Mouse (Mus musculus) C2C12 (cell line): ENCODE results near the gene Agap3. TPM values are rescaled to one million over a fixed set of nuclear protein-coding genes. Genes with fewer than 3 reads are reported as not detected.

Source experiments
- H3K27me3 ChIP-seq: one replicate; pipeline ENCODE4 v1.6.1; 2011; ENCODE audit not compliant: control insufficient read depth, insufficient read depth, insufficient read length
- H3K36me3 ChIP-seq: one replicate; pipeline ENCODE4 v1.6.1; 2011; ENCODE audit not compliant: control insufficient read depth, insufficient read depth
- H3K4me3 ChIP-seq: one replicate; pipeline ENCODE4 v1.5.1; 2011; ENCODE audit warnings: mild to moderate bottlenecking, control low read depth; ENCODE audit not compliant: poor library complexity, insufficient read depth, severe bottlenecking
- H3K79me2 ChIP-seq: one replicate; pipeline ENCODE4 v1.6.1; 2011; ENCODE audit not compliant: control insufficient read depth, insufficient read depth
- H3K79me3 ChIP-seq: one replicate; pipeline ENCODE4 v1.6.1; 2011; ENCODE audit warnings: low read depth, control low read depth
- H3ac ChIP-seq: one replicate; pipeline ENCODE3; 2011; ENCODE audit warnings: low read depth; ENCODE audit not compliant: control insufficient read depth, insufficient read length
- CEBPB ChIP-seq: IDR thresholded peaks from one replicate; pipeline ENCODE4 v1.6.1; 2011; ENCODE audit warnings: low read depth, mild to moderate bottlenecking, control low read depth, moderate library complexity
- CTCF ChIP-seq: IDR thresholded peaks from one replicate; pipeline ENCODE4 v1.5.1; 2011; ENCODE audit not compliant: control insufficient read depth, insufficient read depth, insufficient read length
- FOSL1 ChIP-seq: IDR thresholded peaks from one replicate; pipeline ENCODE4 v1.8.0; 2011; ENCODE audit warnings: mild to moderate bottlenecking, low read length; ENCODE audit not compliant: poor library complexity, insufficient read depth, severe bottlenecking
- MAX ChIP-seq: IDR thresholded peaks from one replicate; pipeline ENCODE4 v1.6.1; 2011; ENCODE audit warnings: mild to moderate bottlenecking, control low read depth
- MYOD1 ChIP-seq: IDR thresholded peaks from one replicate; pipeline ENCODE4 v1.6.1; 2011; ENCODE audit warnings: low read depth; ENCODE audit not compliant: control insufficient read depth, insufficient read length
- MYOG ChIP-seq: IDR thresholded peaks from one replicate; pipeline ENCODE4 v1.6.1; 2011; ENCODE audit not compliant: control insufficient read depth, insufficient read length; ENCODE audit errors: extremely low read depth
- USF1 ChIP-seq: IDR thresholded peaks from one replicate; pipeline ENCODE4 v1.6.1; 2011; ENCODE audit warnings: low read depth, mild to moderate bottlenecking, control low read depth, moderate library complexity
- polyA plus RNA-seq: library from polyadenylated mRNA; unstranded; fragments of >200 nt; fragmentation: generic; extraction: Trizol; gene quantifications from one replicate; pipeline ENCODE4 v1.2.1, GENCODE M21; 2012; ENCODE audit warnings: missing spikeins

The Agap3 gene
- polyA plus RNA-seq, 1 experiment = 119 TPM

DNA sequence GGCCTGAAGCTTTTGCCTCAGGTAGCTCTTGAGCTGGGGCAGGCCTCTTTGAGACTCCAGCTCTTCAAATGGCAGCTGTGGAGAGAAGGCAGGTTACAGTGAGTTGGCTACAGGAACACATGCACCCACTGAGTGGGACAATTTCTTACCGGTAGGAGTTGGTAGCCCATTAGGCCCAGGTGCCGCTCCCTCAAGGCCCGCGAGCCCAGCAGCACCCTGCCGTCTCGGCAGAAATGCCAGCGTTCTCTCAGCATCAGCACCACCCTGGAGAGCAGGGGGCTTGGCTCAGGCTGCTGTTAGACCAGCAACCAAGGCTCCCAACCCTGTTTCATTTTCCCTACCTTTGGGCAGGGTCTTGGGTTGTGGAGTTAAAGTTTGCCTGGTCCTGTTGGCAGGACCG lies 10.8 kb upstream of the Agap3 start:
- no peaks in the 10 kb centered on the region for H3K27me3 ChIP-seq
- TF ChIP-seq CEBPB (no peak), MYOG (no peak), MAX (no peak), FOSL1 (no peak)
- peaks cover 22% of the 10 kb centered on the region for H3K79me2 ChIP-seq
- peaks cover 70% of the 10 kb centered on the region for H3K36me3 ChIP-seq
- H3K79me3 ChIP-seq = peaks cover 8% of the 10 kb centered on the region
- no peak overlapping the region for H3ac ChIP-seq
- H3K4me3 ChIP-seq = no peak overlapping the region

DNA sequence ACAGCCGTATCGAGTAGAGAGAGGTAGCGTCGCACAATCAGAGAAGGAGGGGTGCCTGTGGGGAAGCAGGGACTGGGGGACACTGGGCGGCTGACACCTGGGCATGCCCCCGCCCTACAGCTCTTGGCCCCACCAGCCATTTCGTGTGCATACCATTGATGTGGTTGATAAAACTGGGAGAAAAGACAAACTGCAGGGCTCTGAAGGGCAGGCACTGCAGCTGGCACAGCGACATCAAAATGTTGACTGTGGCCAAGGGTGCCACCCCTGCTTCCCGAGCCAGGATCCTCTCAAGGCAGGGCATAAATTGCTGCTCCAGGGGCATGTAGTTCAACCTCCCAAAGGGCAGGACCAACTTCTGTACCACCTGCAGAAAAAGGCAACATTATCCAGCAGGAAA lies 9.9 kb upstream of the Agap3 start:
- no peak overlapping the region for H3ac ChIP-seq
- no peaks in the 10 kb centered on the region for H3K27me3 ChIP-seq
- H3K79me2 ChIP-seq = peaks cover 22% of the 10 kb centered on the region
- H3K4me3 ChIP-seq = no peak overlapping the region
- TF ChIP-seq MAX = no peak
- no peak for TF ChIP-seq CTCF
- no peak for TF ChIP-seq USF1
- TF ChIP-seq FOSL1 = no peak
- TF ChIP-seq CEBPB = no peak
- no peak for TF ChIP-seq MYOG
- TF ChIP-seq MYOD1 = no peak
- peaks cover 62% of the 10 kb centered on the region for H3K36me3 ChIP-seq
- H3K79me3 ChIP-seq = peaks cover 8% of the 10 kb centered on the region

DNA sequence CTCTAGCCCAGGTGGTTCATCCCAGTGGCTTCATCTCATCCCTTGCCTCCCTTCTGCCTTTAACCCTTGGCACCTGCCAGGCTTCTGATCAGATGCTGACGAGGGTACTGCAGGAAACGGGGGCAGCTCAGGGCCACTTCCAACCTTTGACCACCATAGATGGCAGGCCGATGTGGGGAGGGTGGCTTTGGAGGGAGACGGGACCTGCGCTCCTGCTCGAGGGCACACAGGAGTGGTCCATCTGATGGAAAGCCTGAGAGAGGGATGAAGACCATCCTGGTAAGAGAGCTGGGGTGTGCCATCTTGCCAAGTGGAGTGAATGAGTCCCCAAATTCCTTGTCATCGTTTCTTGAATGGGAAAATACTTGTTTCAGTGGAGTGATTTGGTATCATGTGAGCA lies 8.8 kb upstream of the Agap3 start:
- H3K4me3 ChIP-seq = no peak overlapping the region
- H3K79me3 ChIP-seq = peaks cover 8% of the 10 kb centered on the region
- peaks cover 50% of the 10 kb centered on the region for H3K36me3 ChIP-seq
- H3ac ChIP-seq = no peak overlapping the region
- H3K79me2 ChIP-seq = peaks cover 22% of the 10 kb centered on the region
- TF ChIP-seq MYOD1 (no peak), MYOG (no peak), MAX (no peak), FOSL1 (no peak), USF1 (no peak), CEBPB (no peak), CTCF (no peak)
- no peaks in the 10 kb centered on the region for H3K27me3 ChIP-seq

DNA sequence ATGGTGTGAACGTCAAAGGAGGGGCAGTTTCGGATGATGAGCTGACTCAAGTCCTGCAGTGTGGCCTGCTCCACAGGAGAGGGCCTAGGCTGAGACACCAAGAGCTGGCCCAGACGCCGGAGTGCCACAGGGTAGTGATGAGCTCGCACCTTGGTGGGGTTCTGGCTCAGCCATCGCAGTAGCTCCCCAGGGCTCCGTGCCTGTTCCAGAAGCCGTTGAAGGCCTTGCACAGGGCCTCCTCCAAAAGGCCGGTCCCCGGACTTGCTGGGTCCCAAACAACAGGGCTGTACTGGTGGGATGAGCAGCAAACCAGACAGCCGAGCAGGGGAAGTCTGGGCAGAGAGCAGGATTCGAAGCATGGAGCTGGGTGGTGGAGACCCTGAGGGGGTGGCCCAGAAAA lies 8.1 kb upstream of the Agap3 start:
- peaks cover 43% of the 10 kb centered on the region for H3K36me3 ChIP-seq
- peak overlapping the region; percentile 75 for H3K4me3 ChIP-seq
- peak overlapping the region; percentile 41 for H3ac ChIP-seq
- H3K79me2 ChIP-seq = peaks cover 22% of the 10 kb centered on the region
- TF ChIP-seq CTCF = no peak
- no peak for TF ChIP-seq MYOD1
- TF ChIP-seq CEBPB = no peak
- TF ChIP-seq MYOG = no peak
- TF ChIP-seq FOSL1 = no peak
- no peak for TF ChIP-seq MAX
- no peak for TF ChIP-seq USF1
- H3K27me3 ChIP-seq = no peaks in the 10 kb centered on the region
- peaks cover 8% of the 10 kb centered on the region for H3K79me3 ChIP-seq

DNA sequence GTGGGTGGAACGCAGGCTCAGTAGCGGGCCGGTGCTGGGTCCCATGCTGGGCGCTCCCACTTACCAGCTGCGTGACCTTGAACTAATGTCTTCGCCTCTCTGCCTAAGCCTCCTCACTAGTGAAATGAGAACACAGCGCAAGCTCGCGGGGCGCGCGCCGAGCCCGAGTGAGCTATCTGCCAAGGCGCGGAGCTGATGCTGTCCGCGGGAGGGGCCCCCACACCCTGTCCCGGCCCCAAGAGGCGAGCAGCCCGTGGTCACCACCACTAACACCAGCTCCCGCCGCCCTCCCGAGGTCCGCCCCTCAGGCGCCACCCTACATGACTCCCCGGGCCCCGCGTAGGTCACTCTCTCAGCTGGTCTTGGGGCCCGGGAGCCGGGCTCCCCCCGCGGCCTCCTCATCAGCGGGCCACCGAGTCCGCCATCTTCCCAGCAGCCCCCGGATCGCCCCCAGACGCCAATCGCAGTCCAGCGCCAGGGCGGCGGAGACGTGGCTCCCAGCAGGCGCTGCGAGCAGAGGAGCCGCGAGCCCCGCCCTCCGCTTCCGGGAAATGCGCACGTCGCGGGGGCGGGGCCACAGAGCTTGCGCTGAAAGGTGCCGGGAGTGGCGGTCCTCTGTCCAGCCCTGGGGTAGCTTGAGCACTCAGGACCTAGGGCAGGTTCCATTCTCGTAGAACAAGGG lies 7.1 kb upstream of the Agap3 start, which contains the start of gene Fastk:
Gene Fastk (minus strand): TSS at position 542 of the 682 bp plus-strand sequence.
- H3ac ChIP-seq = peak within 1 kb of the TSS; percentile 89
- TF ChIP-seq FOSL1 = no peak
- no peak for TF ChIP-seq CEBPB
- no peak for TF ChIP-seq MYOD1
- no peak for TF ChIP-seq USF1
- no peak for TF ChIP-seq MYOG
- no peak for TF ChIP-seq MAX
- TF ChIP-seq CTCF = no peak
- H3K79me3 ChIP-seq = peaks cover 8% of the 10 kb centered on the region
- H3K27me3 ChIP-seq = no peaks in the 10 kb centered on the region
- peak within 1 kb of the TSS; percentile 75 for H3K4me3 ChIP-seq
- H3K79me2 ChIP-seq = peaks cover 22% of the 10 kb centered on the region
- peaks cover 35% of the 10 kb centered on the region for H3K36me3 ChIP-seq

DNA sequence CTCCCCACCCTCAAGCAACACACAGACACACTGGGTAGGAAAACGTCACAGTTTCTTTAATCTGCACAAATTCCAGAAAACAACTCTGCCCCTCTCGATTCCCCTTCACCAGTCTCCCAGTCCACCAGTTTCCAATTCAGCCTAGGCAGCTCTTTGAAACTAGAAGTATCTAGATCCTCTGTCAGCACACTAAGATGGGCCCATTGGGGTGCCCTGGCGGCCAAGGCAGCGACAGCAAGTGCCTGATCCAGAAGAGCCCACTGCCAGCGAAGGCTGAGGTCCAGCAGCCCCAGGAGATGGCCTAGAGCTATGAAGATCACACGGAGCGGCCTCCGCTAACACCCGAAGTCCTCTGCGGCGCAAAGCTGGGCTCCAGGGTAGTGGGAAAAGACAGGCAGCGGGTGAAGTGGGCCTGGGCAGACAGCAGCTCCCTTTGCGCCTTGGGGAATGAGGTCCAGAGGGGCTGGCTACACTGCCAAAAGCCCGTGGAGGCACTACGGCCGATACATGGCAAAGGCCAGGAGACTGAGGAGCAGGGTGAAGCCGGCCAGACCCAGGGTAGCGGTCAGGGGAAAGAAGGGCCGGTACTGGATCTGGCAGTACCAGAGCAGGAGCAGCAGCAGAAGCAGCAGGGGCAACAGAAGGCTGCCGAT lies 6.4 kb upstream of the Agap3 start:
- H3K27me3 ChIP-seq = no peaks in the 10 kb centered on the region
- H3K36me3 ChIP-seq = peaks cover 28% of the 10 kb centered on the region

More for the DNA sequence above, 6.4 kb upstream of the Agap3 start:
- Histone ChIP-seq H3K79me3 (peaks cover 8% of the 10 kb centered on the region), H3K79me2 (peaks cover 22% of the 10 kb centered on the region), H3ac (peak overlapping the region; percentile 6), H3K4me3 (peak overlapping the region; percentile 75)
- TF ChIP-seq MAX (no peak), MYOD1 (no peak), USF1 (no peak), FOSL1 (no peak), CTCF (no peak), CEBPB (no peak), MYOG (no peak)
